Mouse (Mus musculus) naive thymus-derived CD4-positive, alpha-beta T cell, adult 2 months (primary cell): ENCODE results near the gene Adss.
"Not testable (repeated sequence)": the region's sequence is repeated elsewhere in the genome, so short reads cannot be mapped to it uniquely, and the experiment has no call there.

Source experiments
- DNase-seq: peaks from one replicate; pipeline ENCODE4 v3.0.0-alpha.2; 2011; ENCODE audit warnings: low read depth

Adss gene

GRCm38 (mm10) chr1:177796193-177796939, at the start of gene Adss:
TSS of gene Adss (minus strand) at chr1:177796511.
- DNase-seq = peak; percentile 99

- DNase-seq = peak; percentile 2
Observed at GRCm38 (mm10) chr1:177845812-177846211, 49.5 kb upstream of the Adss start.

GRCm38 (mm10) chr1:177827776-177828175, 31.5 kb upstream of the Adss start:
- not testable (repeated sequence) for DNase-seq

GRCm38 (mm10) chr1:177806772-177807171, 10.5 kb upstream of the Adss start:
- DNase-seq = peak; percentile 70

- no peak for DNase-seq
Observed at GRCm38 (mm10) chr1:177803511-177803910, 7.2 kb upstream of the Adss start.

- DNase-seq = peak; percentile 30
Observed at GRCm38 (mm10) chr1:177797151-177797755, 942 bp upstream of the Adss start.

GRCm38 (mm10) chr1:177795421-177796192, 704 bp downstream of the Adss start:
- DNase-seq = no peak

GRCm38 (mm10) chr1:177794866-177795265, 1.4 kb downstream of the Adss start:
- DNase-seq = peak; percentile 30

GRCm38 (mm10) chr1:177792835-177793234, 3.5 kb downstream of the Adss start:
- peak; percentile 55 for DNase-seq

- DNase-seq = no peak
Observed at GRCm38 (mm10) chr1:177777397-177777796, 18.9 kb downstream of the Adss start.

- no peak for DNase-seq
Observed at GRCm38 (mm10) chr1:177768931-177769330, 27.4 kb downstream of the Adss start.

- no peak for DNase-seq
Observed at GRCm38 (mm10) chr1:177757249-177757648, 39.1 kb downstream of the Adss start.

GRCm38 (mm10) chr1:177753496-177753895, 42.8 kb downstream of the Adss start:
- no peak for DNase-seq

- DNase-seq = no peak
Observed at GRCm38 (mm10) chr1:177747869-177748540, 48.3 kb downstream of the Adss start.

GRCm38 (mm10) chr1:177744521-177745325, 51.6 kb downstream of the Adss start:
- no peak for DNase-seq

GRCm38 (mm10) chr1:177742119-177742518, 54.2 kb downstream of the Adss start:
- no peak for DNase-seq

- DNase-seq = no peak
Observed at GRCm38 (mm10) chr1:177740707-177741106, 55.6 kb downstream of the Adss start.

- DNase-seq = no peak
Observed at GRCm38 (mm10) chr1:177737505-177738105, 58.7 kb downstream of the Adss start.

GRCm38 (mm10) chr1:177731973-177732372, 64.3 kb downstream of the Adss start:
- no peak for DNase-seq

- DNase-seq = no peak
Observed at GRCm38 (mm10) chr1:177729043-177730024, 67.0 kb downstream of the Adss start, which contains the start of gene 1700016C15Rik. TSS of gene 1700016C15Rik (plus strand) at chr1:177729814.
